Mouse (Mus musculus): ENCODE measurements around the gene Rbfox1. TPM values are rescaled to one million over a fixed set of nuclear protein-coding genes. Genes with fewer than 3 reads are reported as not detected.

Rbfox1 gene
- polyA plus RNA-seq, 1 experiment: 5.6 TPM

GRCm38 (mm10) chr16:5957418-5957817 lies 72.3 kb downstream of the Rbfox1 start:
- DNase-seq: no peak
- TF ChIP-seq CTCF (IDR thresholded peaks at IDR 0.05; ENCODE audit: borderline replicate concordance, control insufficient read depth, extremely low read depth, insufficient read depth, low read length, poor library complexity): no peak
- TF ChIP-seq POLR2A (IDR thresholded peaks at IDR 0.05; ENCODE audit: control insufficient read depth, extremely low read depth, insufficient read depth, low read length, poor library complexity): no peak

GRCm38 (mm10) chr16:5961786-5962185 lies 76.6 kb downstream of the Rbfox1 start:
- Histone ChIP-seq H3K27me3 (ENCODE audit: control insufficient read depth, insufficient read depth, low read length) (no peaks in the 10 kb centered on the region), H3K4me1 (replicated peaks; ENCODE audit: control insufficient read depth, insufficient read depth, low read length) (no peaks in the 10 kb centered on the region), H3K4me3 (ENCODE audit: control insufficient read depth, insufficient read depth, low read length) (no peak overlapping the region), H3K36me3 (ENCODE audit: control insufficient read depth, insufficient read depth, low read length) (no peaks in the 10 kb centered on the region), H3K27ac (ENCODE audit: control insufficient read depth, insufficient read depth, low read length) (no peak overlapping the region)
- WGBS: 82% methylated on average over 3 of the region's 3 CpGs
- no peak for DNase-seq
- no peak for TF ChIP-seq CTCF (IDR thresholded peaks at IDR 0.05; ENCODE audit: borderline replicate concordance, control insufficient read depth, extremely low read depth, insufficient read depth, low read length, poor library complexity)
- no peak for TF ChIP-seq POLR2A (IDR thresholded peaks at IDR 0.05; ENCODE audit: control insufficient read depth, extremely low read depth, insufficient read depth, low read length, poor library complexity)

More at GRCm38 (mm10) chr16:5957418-5957817, 72.3 kb downstream of the Rbfox1 start:
- H3K4me1 ChIP-seq (replicated peaks; ENCODE audit: control insufficient read depth, insufficient read depth, low read length): no peaks in the 10 kb centered on the region
- no peak overlapping the region for H3K4me3 ChIP-seq (ENCODE audit: control insufficient read depth, insufficient read depth, low read length)
- WGBS: 4% methylated on average over 4 of the region's 4 CpGs
- no peaks in the 10 kb centered on the region for H3K27me3 ChIP-seq (ENCODE audit: control insufficient read depth, insufficient read depth, low read length)
- no peaks in the 10 kb centered on the region for H3K36me3 ChIP-seq (ENCODE audit: control insufficient read depth, insufficient read depth, low read length)
- H3K27ac ChIP-seq (ENCODE audit: control insufficient read depth, insufficient read depth, low read length): no peak overlapping the region

GRCm38 (mm10) chr16:5974172-5974571 lies 89.0 kb downstream of the Rbfox1 start:
- Histone ChIP-seq H3K27ac (ENCODE audit: control insufficient read depth, insufficient read depth, low read length) (no peak overlapping the region), H3K36me3 (ENCODE audit: control insufficient read depth, insufficient read depth, low read length) (no peaks in the 10 kb centered on the region), H3K27me3 (ENCODE audit: control insufficient read depth, insufficient read depth, low read length) (no peaks in the 10 kb centered on the region), H3K4me1 (replicated peaks; ENCODE audit: control insufficient read depth, insufficient read depth, low read length) (no peaks in the 10 kb centered on the region), H3K4me3 (ENCODE audit: control insufficient read depth, insufficient read depth, low read length) (no peak overlapping the region)
- 61% methylated on average over 2 of the region's 2 CpGs for WGBS
- no peak for DNase-seq
- TF ChIP-seq POLR2A (IDR thresholded peaks at IDR 0.05; ENCODE audit: control insufficient read depth, extremely low read depth, insufficient read depth, low read length, poor library complexity) (no peak), CTCF (IDR thresholded peaks at IDR 0.05; ENCODE audit: borderline replicate concordance, control insufficient read depth, extremely low read depth, insufficient read depth, low read length, poor library complexity) (no peak)

GRCm38 (mm10) chr16:5992045-5993011 lies 107.2 kb downstream of the Rbfox1 start:
- Histone ChIP-seq H3K4me3 (ENCODE audit: control insufficient read depth, insufficient read depth, low read length) (no peak overlapping the region), H3K36me3 (ENCODE audit: control insufficient read depth, insufficient read depth, low read length) (no peaks in the 10 kb centered on the region), H3K4me1 (replicated peaks; ENCODE audit: control insufficient read depth, insufficient read depth, low read length) (no peaks in the 10 kb centered on the region), H3K27ac (ENCODE audit: control insufficient read depth, insufficient read depth, low read length) (no peak overlapping the region), H3K27me3 (ENCODE audit: control insufficient read depth, insufficient read depth, low read length) (no peaks in the 10 kb centered on the region)
- no peak for DNase-seq
- 72% methylated on average over 10 of the region's 10 CpGs for WGBS
- TF ChIP-seq POLR2A (IDR thresholded peaks at IDR 0.05; ENCODE audit: control insufficient read depth, extremely low read depth, insufficient read depth, low read length, poor library complexity): no peak
- TF ChIP-seq CTCF (IDR thresholded peaks at IDR 0.05; ENCODE audit: borderline replicate concordance, control insufficient read depth, extremely low read depth, insufficient read depth, low read length, poor library complexity): no peak

GRCm38 (mm10) chr16:5997136-5997535 lies 112.0 kb downstream of the Rbfox1 start:
- Histone ChIP-seq H3K36me3 (ENCODE audit: control insufficient read depth, insufficient read depth, low read length) (no peaks in the 10 kb centered on the region), H3K4me3 (ENCODE audit: control insufficient read depth, insufficient read depth, low read length) (no peak overlapping the region), H3K27me3 (ENCODE audit: control insufficient read depth, insufficient read depth, low read length) (no peaks in the 10 kb centered on the region), H3K4me1 (replicated peaks; ENCODE audit: control insufficient read depth, insufficient read depth, low read length) (no peaks in the 10 kb centered on the region), H3K27ac (ENCODE audit: control insufficient read depth, insufficient read depth, low read length) (no peak overlapping the region)
- no peak for DNase-seq
- 77% methylated on average over 4 of the region's 4 CpGs for WGBS
- TF ChIP-seq POLR2A (IDR thresholded peaks at IDR 0.05; ENCODE audit: control insufficient read depth, extremely low read depth, insufficient read depth, low read length, poor library complexity) (no peak), CTCF (IDR thresholded peaks at IDR 0.05; ENCODE audit: borderline replicate concordance, control insufficient read depth, extremely low read depth, insufficient read depth, low read length, poor library complexity) (no peak)

- WGBS: 91% methylated on average over 4 of the region's 4 CpGs
- Histone ChIP-seq H3K27me3 (ENCODE audit: control insufficient read depth, insufficient read depth, low read length) (no peaks in the 10 kb centered on the region), H3K36me3 (ENCODE audit: control insufficient read depth, insufficient read depth, low read length) (no peaks in the 10 kb centered on the region), H3K4me3 (ENCODE audit: control insufficient read depth, insufficient read depth, low read length) (no peak overlapping the region), H3K4me1 (replicated peaks; ENCODE audit: control insufficient read depth, insufficient read depth, low read length) (no peaks in the 10 kb centered on the region), H3K27ac (ENCODE audit: control insufficient read depth, insufficient read depth, low read length) (no peak overlapping the region)
- DNase-seq: no peak
- no peak for TF ChIP-seq POLR2A (IDR thresholded peaks at IDR 0.05; ENCODE audit: control insufficient read depth, extremely low read depth, insufficient read depth, low read length, poor library complexity)
- no peak for TF ChIP-seq CTCF (IDR thresholded peaks at IDR 0.05; ENCODE audit: borderline replicate concordance, control insufficient read depth, extremely low read depth, insufficient read depth, low read length, poor library complexity)
Observed at GRCm38 (mm10) chr16:5997651-5998050, 112.5 kb downstream of the Rbfox1 start.

All from thymus, adult 2 months (tissue).